Mouse (Mus musculus): ENCODE measurements around the gene Atp8a2.

- TF ChIP-seq CTCF (IDR thresholded peaks at IDR 0.05; ENCODE audit: extremely low read depth, insufficient read depth, low read length) (no peak), POLR2A (IDR thresholded peaks at IDR 0.05; ENCODE audit: extremely low read depth, insufficient read depth, low read length) (no peak)
These were observed 390.8 kb downstream of the Atp8a2 start for GRCm38 (mm10) chr14:59806159-59806558.
